Mouse (Mus musculus) macrophage (primary cell): ENCODE data around the gene Kat6b. TPM values are rescaled to one million over a fixed set of nuclear protein-coding genes. Genes with fewer than 3 reads are reported as not detected.
A peak's percentile ranks its signal among the peaks of the same experiment; 100 is the strongest.
"Not testable (repeated sequence)": the region's sequence is repeated elsewhere in the genome, so short reads cannot be mapped to it uniquely, and the experiment has no call there.

Experiments used
- H3K27ac ChIP-seq: fragments of 350-480 bp; formaldehyde crosslinking; 2 replicates; pipeline ENCODE4 v1.9.0; 2021
- H3K36me3 ChIP-seq: fragments of 350-480 bp; formaldehyde crosslinking; 2 replicates; pipeline ENCODE4 v1.9.0; 2021; ENCODE audit errors: inconsistent target
- H3K4me3 ChIP-seq: fragments of 350-480 bp; formaldehyde crosslinking; 2 replicates; pipeline ENCODE4 v1.9.0; 2021; ENCODE audit errors: inconsistent target
- H3K79me2 ChIP-seq: fragments of 350-480 bp; formaldehyde crosslinking; 2 replicates; pipeline ENCODE4 v1.9.0; 2021; ENCODE audit errors: inconsistent target
- WGBS: methylation state at CpG from one replicate; pipeline ENCODE4 v1.1.7; 2026; ENCODE audit warnings: inconsistent platforms; ENCODE audit not compliant: missing documents; 5-methylcytosine and 5-hydroxymethylcytosine counted together
- polyA plus RNA-seq: library from polyadenylated mRNA; stranded (reverse); fragments of 250-400 nt; gene quantifications from 3 replicates; pipeline ENCODE4 v1.2.4, GENCODE M21; 2018; ENCODE audit warnings: inconsistent platforms

Gene Kat6b
- polyA plus RNA-seq, 1 experiment from 2014 or later: 10.1 TPM

DNA sequence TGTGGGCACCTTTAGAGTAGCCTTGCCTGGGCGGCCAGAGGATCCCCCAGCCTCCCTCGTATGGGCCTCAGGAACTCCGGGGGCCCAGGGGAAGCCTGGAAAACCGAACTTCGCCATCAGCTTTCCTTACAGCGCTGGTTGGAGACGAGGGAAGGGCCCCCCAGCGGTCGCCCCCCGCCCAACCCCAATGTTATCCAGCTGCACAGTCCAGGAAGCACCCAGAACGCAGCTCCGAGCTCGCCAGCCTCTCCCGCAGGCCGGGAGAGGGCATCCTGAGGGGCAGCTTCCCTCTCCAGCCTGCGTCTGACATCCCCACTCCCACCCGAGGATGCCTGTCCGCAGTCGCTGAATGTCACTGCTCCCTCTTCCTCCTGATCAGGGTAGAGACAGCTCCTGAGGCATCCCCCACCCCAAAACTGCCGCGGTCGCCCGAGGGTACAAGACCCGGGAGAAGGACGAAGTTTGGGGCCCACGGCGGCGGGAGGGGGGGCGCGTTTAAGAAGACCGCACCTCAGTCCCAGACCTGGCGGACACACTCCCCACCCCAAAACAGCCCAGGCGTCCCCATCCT, 17.9 kb downstream of the Kat6b start:
- H3K79me2 ChIP-seq: peaks cover 15% of the 10 kb centered on the region; the same call in 1 of the 2 replicates
- H3K36me3 ChIP-seq: no peaks in the 10 kb centered on the region
- H3K4me3 ChIP-seq: peak overlapping the region; percentile 20; the same call in 1 of the 2 replicates
- no peak overlapping the region for H3K27ac ChIP-seq
- WGBS: 4% methylated on average over 32 of the region's 33 CpGs

DNA sequence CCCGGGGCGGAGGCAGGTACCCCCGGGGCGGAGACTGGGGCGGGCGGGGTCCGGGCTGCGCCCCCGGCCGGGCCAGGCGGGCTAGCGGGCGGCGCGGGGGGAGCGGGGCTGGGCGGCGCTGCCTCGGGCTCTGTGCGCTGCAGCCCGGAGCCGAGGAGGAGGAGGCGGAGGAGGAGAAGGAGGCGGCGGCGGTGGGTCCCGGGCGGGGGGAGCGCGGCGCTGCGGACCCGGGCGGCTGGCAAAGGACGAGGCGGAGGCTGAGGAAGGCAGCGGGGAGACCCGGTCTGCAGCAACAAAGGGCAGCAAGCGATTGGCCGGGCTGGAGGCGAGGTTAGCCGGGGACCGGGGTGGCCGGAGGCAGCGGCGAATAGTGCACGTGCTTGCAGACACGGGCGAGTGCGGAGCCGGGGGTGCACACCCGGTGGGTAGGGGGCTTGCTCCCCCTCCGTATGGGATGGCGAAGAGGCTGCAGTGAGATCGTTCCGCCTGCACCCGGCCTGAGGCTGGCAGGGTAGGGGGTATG, 18.5 kb downstream of the Kat6b start:
- Histone ChIP-seq H3K4me3 (peak overlapping the region; percentile 42), H3K27ac (no peak overlapping the region), H3K36me3 (no peaks in the 10 kb centered on the region), H3K79me2 (peaks cover 15% of the 10 kb centered on the region; the same call in 1 of the 2 replicates)
- WGBS: 0% methylated on average over 44 of the region's 57 CpGs

DNA sequence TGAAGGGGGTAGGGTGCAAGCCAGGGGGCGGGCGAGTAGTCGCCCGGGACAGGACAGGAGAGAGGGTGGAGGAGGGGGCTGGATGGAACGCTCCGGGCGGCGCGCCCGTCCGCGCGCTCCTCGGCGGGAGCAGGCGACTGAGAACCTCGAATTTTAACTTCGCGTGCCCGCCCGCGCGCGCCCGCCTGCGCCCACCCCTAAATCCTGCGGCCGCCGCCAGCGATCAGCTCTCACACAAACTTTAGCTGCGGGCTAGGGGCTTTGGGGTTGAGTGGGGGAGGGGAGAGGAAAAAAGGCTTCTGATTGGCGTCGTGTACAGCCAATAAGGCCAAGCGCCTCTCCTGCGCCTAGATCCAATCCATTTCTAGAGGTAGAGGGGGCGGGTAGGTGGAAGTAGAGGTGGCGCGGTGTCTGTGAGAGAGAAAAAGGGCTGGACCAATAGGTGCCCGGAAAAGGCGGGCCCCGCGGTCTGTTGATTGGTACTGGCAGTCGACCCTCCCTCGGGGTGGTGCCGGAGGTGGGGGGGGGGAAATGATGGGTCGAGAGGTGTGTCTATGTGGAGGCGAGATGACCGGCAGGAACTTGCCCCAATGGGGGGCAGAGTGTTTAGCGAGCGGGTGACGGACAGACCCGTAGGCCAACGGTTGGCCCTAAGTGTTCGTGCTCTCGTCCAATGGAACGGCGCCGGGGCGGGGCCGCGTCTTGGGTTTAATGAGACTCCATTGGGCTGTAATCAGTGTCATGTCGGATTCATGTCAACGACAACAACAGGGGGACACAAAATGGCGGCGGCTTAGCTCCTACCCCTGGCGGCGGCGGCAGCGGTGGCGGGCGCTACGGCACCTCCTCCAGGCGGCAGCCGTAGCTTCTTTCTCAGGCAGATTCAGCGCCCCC, 19.2 kb downstream of the Kat6b start:
- under 1% methylated on average over 74 of the region's 75 CpGs for WGBS
- H3K27ac ChIP-seq: no peak overlapping the region
- peak overlapping the region; percentile 42 for H3K4me3 ChIP-seq
- H3K79me2 ChIP-seq: peaks cover 15% of the 10 kb centered on the region; the same call in 1 of the 2 replicates
- no peaks in the 10 kb centered on the region for H3K36me3 ChIP-seq

DNA sequence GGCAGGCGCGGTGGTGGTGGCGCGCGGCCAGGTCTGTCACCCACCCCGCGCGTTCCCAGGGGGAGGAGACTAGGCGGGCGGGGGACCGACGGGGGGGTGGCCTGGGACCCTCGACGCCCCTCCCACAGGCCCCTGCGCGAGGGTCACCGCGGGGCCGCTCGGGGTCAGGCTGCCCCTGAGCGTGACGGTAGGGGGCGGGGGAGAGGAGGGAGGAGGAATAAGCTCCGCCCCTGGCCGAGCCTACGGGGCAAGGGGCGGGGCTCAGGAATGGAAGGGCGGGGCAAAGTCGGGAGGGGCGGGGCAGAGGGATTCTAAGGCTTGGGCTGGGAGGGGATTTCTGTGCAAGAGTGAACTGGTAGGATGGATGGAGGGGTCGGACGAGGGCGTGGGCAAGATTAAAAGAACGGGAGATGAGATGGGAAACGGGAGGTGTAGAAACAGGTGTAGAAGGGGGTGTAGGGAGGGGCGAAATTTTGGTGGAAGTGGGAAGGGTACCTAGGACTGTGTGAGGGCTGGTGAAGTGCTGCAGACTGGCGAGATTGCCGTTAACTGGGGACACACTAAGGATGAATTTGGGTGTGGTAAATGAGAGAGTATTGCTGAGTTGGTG, 19.9 kb downstream of the Kat6b start:
- WGBS: under 1% methylated on average over 36 of the region's 38 CpGs

DNA sequence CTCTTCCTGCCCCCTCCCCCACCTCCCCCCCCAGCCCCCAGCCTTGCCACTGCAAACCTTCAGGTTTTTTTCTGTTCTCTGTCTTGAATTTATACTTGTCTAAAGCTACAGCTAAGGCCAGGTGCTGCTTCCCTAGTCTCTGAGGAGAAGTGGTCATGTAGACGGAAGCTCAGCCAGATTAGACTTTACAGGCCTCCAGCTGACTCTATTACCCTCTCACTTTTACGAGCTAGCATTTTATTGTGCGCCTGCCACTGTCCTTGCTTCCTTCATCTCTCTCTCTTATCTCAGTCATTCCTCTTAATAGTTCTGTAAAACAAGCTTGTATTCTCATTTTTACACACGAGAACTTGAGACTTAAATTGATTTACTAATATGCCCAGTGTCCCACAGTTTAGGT, 23.8 kb downstream of the Kat6b start:
- whole genome bisulfite sequencing: 38% methylated on average over 4 of the region's 4 CpGs
- Histone ChIP-seq H3K4me3 (no peak overlapping the region), H3K36me3 (no peaks in the 10 kb centered on the region), H3K79me2 (peaks cover 18% of the 10 kb centered on the region; the same call in 1 of the 2 replicates), H3K27ac (no peak overlapping the region)

More for the DNA sequence above, 19.9 kb downstream of the Kat6b start:
- H3K36me3 ChIP-seq: no peaks in the 10 kb centered on the region
- H3K4me3 ChIP-seq: peak overlapping the region; percentile 49
- no peak overlapping the region for H3K27ac ChIP-seq
- peaks cover 15% of the 10 kb centered on the region; the same call in 1 of the 2 replicates for H3K79me2 ChIP-seq

DNA sequence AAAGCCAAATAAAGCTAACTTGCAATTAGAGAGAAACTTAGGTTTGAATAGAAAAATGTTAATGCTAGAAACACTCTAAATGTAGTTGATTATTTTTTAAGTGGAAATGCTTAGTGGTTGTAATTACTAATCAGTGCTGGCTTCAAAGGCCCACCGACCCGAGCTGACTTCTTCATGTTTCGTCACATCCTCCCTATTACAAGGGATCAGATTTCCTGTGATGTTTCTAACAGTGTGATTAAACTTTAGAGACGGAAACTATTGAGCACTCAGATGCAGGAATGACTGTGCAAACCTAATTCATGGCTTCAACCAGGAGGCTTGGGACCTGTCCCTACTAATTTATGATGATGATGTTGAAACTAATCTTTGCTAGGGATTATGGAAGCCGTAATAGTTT, 25.8 kb downstream of the Kat6b start:
- no peak overlapping the region for H3K27ac ChIP-seq
- 71% methylated on average over 5 of the region's 5 CpGs for WGBS
- no peaks in the 10 kb centered on the region for H3K36me3 ChIP-seq
- peaks cover 14% of the 10 kb centered on the region; the same call in 1 of the 2 replicates for H3K79me2 ChIP-seq
- no peak overlapping the region for H3K4me3 ChIP-seq

DNA sequence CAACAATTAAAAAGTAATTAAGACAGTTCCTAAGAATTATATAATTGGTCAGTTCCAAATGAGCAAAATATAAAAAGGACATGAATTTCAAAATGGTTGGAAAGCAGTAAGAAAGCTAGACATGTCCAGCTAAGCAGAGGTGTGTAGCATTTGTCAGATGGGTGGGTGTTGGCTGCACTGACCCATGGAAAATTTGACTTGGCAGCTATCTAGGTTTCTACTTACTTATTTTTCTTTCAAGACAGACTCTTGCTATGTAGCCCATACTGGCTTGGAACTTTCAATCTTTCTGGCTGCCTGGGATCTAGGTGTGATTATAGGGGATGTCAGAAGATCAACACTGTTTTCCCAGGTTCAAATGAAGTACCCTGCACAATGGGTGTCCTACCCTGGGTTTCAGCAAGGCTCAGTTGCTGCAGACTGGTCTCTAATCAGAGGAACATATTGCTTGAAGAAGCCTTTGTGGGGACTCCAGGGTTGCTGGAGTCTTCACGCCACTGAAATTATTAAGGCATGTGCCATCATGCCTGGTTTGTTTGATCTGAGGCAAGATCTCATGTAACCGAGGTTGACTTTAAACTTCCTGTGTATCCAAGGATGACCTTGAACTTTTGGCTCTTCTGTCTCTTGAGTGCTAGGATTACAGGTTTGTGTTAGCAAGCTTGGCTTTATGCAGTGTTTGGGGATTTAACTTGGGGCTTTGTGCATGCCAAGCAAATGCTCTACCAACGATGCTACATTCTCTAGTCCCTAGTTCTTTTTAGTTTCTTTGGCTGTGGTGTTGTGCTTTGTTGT, 28.1 kb downstream of the Kat6b start:
- WGBS: 97% methylated on average over 3 of the region's 3 CpGs
- Histone ChIP-seq H3K36me3 (no peaks in the 10 kb centered on the region), H3K27ac (no peak overlapping the region), H3K4me3 (no peak overlapping the region), H3K79me2 (peaks cover 3% of the 10 kb centered on the region; the same call in 1 of the 2 replicates)

DNA sequence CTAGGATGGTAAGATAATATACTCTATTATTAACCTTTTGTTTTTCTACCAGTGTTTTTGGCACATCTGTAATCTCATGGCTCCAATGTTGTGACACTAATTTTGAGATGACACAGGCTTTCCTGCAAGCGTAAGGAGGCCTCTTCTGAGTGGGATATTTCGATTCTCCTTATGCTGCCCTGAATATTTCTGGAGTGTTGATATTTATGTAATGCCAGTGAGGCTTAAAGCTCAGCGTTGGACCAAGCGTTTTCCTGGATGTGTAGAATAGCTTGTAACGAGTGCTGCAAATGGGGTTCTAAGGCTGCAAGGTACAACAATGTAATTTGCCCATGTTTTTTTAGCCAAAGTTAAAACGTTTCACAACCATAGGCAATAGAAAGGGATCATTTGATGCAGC, 30.2 kb downstream of the Kat6b start:
- Histone ChIP-seq H3K4me3 (no peak overlapping the region), H3K79me2 (peaks cover 3% of the 10 kb centered on the region; the same call in 1 of the 2 replicates), H3K36me3 (0 out of 2 replicates have a peak, but pooled peaks cover under 1% of the 10 kb centered on the region), H3K27ac (no peak overlapping the region)
- WGBS: 98% methylated on average over 6 of the region's 6 CpGs

DNA sequence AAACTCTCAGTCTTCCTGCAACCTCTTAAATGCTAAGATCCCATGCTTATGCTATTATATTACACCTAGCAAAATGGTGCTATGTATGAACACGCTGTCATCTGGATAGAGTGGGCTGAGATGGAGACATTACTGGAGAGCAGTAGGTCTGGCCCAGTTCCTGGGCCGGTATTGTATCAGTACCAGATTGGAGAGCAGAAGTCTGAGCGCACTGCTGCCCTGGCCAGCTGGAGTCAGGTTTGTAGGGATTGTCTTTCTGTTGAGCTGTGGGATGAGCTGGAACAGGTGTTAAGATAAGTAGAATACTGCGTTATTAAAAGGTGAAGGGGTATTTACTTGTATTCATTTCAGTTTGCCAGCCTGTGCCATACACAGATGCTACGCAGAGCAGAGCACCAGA, 34.3 kb downstream of the Kat6b start:
- H3K27ac ChIP-seq: no peak overlapping the region
- H3K4me3 ChIP-seq: no peak overlapping the region
- no peaks in the 10 kb centered on the region for H3K79me2 ChIP-seq
- 100% methylated on average over 5 of the region's 5 CpGs for WGBS
- H3K36me3 ChIP-seq: peaks cover 9% of the 10 kb centered on the region; the same call in 1 of the 2 replicates

DNA sequence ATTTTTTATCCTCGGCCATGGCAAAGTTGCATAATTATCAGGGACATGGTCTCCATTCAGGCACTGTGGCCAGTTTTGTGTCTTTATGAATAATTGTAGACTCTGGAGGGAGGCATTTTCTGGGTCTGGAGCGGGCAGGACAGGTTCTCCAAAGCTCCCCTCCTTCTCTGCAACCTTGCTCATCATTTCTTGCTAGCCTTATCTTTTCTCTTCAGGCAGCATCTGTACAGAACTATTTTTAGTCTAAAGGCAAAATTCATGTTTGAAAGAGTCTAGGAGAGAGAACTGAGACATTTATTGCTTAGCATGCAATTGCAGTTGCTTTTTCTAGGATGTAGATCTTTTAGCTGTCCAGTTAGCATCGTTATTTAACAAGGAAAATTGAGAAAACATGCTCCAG, 38.1 kb downstream of the Kat6b start:
- Histone ChIP-seq H3K27ac (no peak overlapping the region), H3K4me3 (no peak overlapping the region), H3K79me2 (no peaks in the 10 kb centered on the region), H3K36me3 (peaks cover 9% of the 10 kb centered on the region; the same call in 1 of the 2 replicates)
- WGBS: 78% methylated on average over 3 of the region's 3 CpGs

DNA sequence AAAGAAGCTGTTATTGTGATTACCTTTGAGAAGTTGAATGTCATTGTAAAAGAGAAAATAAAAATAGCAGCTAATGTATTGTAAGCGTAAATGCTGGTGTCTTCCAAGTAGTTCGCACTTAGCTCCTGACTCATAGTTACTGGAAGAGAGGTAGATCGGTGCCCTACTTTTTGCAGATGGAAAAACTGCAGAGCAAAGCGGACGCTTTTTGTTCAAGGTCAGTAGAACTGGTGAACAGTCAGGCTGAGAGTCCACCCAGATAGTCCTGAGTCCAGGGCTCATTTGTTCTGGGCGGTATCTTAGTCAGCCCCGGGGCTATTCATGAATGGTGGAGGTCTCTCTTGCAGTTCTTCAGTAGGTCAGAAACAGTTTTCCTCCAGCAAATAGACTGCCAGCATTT, 39.3 kb downstream of the Kat6b start:
- no peak overlapping the region for H3K4me3 ChIP-seq
- H3K79me2 ChIP-seq: no peaks in the 10 kb centered on the region
- H3K27ac ChIP-seq: no peak overlapping the region
- peaks cover 9% of the 10 kb centered on the region; the same call in 1 of the 2 replicates for H3K36me3 ChIP-seq
- WGBS: 90% methylated on average over 7 of the region's 7 CpGs

DNA sequence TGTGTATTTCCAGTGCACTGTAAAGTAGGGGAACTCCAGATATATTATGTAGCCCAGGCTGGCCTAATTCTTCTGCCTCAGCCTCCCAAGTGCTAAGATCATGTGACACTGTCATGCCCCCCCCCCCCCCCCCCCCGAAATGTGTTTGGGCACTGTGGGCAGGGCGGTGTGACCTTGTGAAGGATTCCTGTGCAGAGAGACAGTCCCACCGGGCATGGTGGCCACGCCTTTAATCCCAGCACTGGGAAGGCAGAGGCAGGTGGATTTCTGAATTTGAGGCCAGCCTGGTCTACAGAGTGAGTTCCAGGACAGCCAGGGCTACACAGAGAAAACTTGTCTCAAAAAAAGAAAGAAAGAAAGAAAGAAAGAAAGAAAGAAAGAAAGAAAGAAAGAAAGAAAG, 40.3 kb downstream of the Kat6b start:
- H3K36me3 ChIP-seq, H3K4me3 ChIP-seq, H3K27ac ChIP-seq, H3K79me2 ChIP-seq: not testable (repeated sequence)
- 100% methylated on average over 1 of the region's 4 CpGs for WGBS

DNA sequence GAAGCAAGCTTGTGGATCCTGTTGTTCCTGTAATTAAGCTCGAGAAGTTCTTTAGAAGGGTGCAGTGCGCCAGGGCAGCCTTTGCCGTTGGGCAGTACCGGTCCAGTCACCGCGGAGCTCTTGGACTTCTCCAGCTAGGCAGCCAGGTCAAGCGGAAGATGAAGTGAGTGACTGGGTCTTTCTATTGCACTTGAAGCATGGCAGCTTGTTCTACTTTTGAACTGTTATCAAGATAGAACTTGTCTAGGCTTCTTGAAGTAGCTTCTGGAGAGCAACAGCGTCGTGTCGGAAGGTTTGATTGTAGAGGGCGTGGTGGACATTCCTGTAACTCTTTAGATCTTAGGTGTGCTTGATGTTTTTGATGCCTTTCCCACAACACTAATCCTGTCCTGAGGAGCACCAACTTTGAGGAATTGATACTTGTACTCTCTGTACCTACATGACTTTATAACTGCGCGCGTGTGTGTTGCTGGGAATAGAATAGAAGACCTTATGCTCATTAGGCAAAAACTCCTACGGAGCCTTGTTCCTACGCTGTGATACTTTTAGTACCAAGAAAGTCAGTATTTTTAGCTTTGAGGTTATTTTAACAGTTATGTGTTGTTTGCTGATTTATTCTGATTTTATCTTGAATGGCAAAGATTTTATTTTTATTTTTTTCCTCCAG, 41.2 kb downstream of the Kat6b start:
- H3K79me2 ChIP-seq: no peaks in the 10 kb centered on the region; the same call in 1 of the 2 replicates
- no peaks in the 10 kb centered on the region for H3K36me3 ChIP-seq
- no peak overlapping the region for H3K27ac ChIP-seq
- H3K4me3 ChIP-seq: no peak overlapping the region
- 92% methylated on average over 16 of the region's 16 CpGs for WGBS
